1 mouse cellular context compared by ENCODE assay signal in the genomic region with DNA sequence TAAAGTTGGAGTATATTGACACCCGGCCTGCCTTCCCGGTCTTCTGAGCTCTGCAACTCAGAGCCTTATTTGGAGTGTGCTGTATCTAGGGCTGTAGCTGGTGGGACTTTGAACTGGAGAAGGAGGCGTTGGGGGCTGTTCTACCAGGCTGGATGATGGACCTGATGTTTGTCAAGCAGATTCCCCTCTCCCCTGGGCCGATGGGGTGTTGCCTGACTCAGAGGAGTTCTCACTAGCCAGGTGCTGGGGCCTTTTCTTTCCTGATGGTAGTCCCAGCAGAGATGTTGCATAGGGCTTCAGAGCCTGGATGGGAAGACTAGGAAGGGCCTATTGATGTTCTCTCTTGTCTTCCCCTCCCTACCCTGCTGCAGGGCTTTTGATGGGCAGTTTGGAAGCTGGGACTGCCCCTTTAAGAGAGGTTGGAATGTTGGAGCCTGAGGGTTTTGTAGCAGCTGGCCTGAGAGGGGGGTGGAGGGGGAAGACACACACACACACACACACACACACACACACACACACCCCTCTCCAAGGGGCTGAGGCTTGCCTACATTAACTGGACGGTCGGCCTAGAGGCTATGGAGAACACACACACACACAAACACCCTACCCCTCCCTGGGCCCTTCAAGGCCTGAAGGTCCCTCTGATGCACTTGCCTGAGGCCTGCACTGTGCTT.
TF ChIP-seq lines count a peak whose summit lies in the region.

No protein-coding gene starts in this region.

TF ChIP-seq in MEL, 35 proteins besides CTCF, POLR2A, EP300 and RAD21:
- TF ChIP-seq GABPA (IDR thresholded peaks at IDR 0.05; ENCODE audit: low read depth, low read length), result no peak
- no peak for TF ChIP-seq MAZ (IDR thresholded peaks at IDR 0.05; ENCODE audit: low read depth, low read length)
- no peak for TF ChIP-seq ZKSCAN1 (IDR thresholded peaks at IDR 0.05; ENCODE audit: low read depth, low read length)
- TF ChIP-seq ZMIZ1 (IDR thresholded peaks at IDR 0.05; ENCODE audit: low read depth, low read length), result no peak
- no peak for TF ChIP-seq GATA1 (IDR thresholded peaks at IDR 0.05; ENCODE audit: low read depth, low read length)
TF ChIP-seq in MEL: peak in this region for 0.
